Mouse (Mus musculus) spleen, postnatal 10 days (tissue): ENCODE measurements at regions not wholly inside any gene's neighbourhood (a gene's known extent, or its start where the extent isn't known, plus 50 kb on each side); places are given as distances from the start of the nearest gene placed in this dataset.

Experiments used
- DNase-seq, 2 experiments: peaks; one replicate each; pipeline ENCODE4 v3.0.0; 2021 to 2022; ENCODE audit warnings: low spot score in 2 of 2

GRCm38 (mm10) chr3:150752787-150753186 is 684.9 kb upstream of the Adgrl4 start:
- DNase-seq, result no peak

- no peak for DNase-seq
These were observed 677.8 kb upstream of the Adgrl4 start for GRCm38 (mm10) chr3:150759854-150760253.

GRCm38 (mm10) chr3:150784576-150784975 is 653.1 kb upstream of the Adgrl4 start:
- no peak for DNase-seq

GRCm38 (mm10) chr3:150817807-150818206 is 619.9 kb upstream of the Adgrl4 start:
- no peak for DNase-seq

- DNase-seq, result no peak
These were observed 618.3 kb upstream of the Adgrl4 start for GRCm38 (mm10) chr3:150819369-150819768.

- DNase-seq, result no peak
These were observed 617.6 kb upstream of the Adgrl4 start for GRCm38 (mm10) chr3:150820039-150820438.

GRCm38 (mm10) chr3:150846029-150846428 is 591.7 kb upstream of the Adgrl4 start:
- DNase-seq, result no peak

- no peak for DNase-seq
These were observed 585.6 kb upstream of the Adgrl4 start for GRCm38 (mm10) chr3:150852107-150852506.

GRCm38 (mm10) chr3:150896668-150897067 is 541.0 kb upstream of the Adgrl4 start:
- DNase-seq, result no peak

GRCm38 (mm10) chr3:150910091-150910490 is 527.6 kb upstream of the Adgrl4 start:
- DNase-seq, result no peak

GRCm38 (mm10) chr3:150954897-150955296 is 482.8 kb upstream of the Adgrl4 start:
- no peak for DNase-seq

- DNase-seq, result no peak
These were observed 438.0 kb upstream of the Adgrl4 start for GRCm38 (mm10) chr3:150999652-151000051.

GRCm38 (mm10) chr3:151000217-151000616 is 437.5 kb upstream of the Adgrl4 start:
- DNase-seq, result no peak

GRCm38 (mm10) chr3:151001881-151002412 is 435.7 kb upstream of the Adgrl4 start:
- DNase-seq, result no peak

GRCm38 (mm10) chr3:151003524-151003923 is 434.2 kb upstream of the Adgrl4 start:
- no peak for DNase-seq

GRCm38 (mm10) chr3:151003990-151004389 is 433.7 kb upstream of the Adgrl4 start:
- DNase-seq, result no peak

GRCm38 (mm10) chr3:151020014-151020413 is 417.7 kb upstream of the Adgrl4 start:
- no peak for DNase-seq

GRCm38 (mm10) chr3:151057491-151057890 is 380.2 kb upstream of the Adgrl4 start:
- no peak for DNase-seq

- DNase-seq, result no peak
These were observed 365.4 kb upstream of the Adgrl4 start for GRCm38 (mm10) chr3:151072322-151072721.

- no peak for DNase-seq
These were observed 320.9 kb upstream of the Adgrl4 start for GRCm38 (mm10) chr3:151116831-151117230.

- no peak for DNase-seq
These were observed 320.1 kb upstream of the Adgrl4 start for GRCm38 (mm10) chr3:151117583-151118041.

- DNase-seq, result no peak
These were observed 313.6 kb upstream of the Adgrl4 start for GRCm38 (mm10) chr3:151124131-151124530.

- no peak for DNase-seq
These were observed 290.8 kb upstream of the Adgrl4 start for GRCm38 (mm10) chr3:151146889-151147288.

GRCm38 (mm10) chr3:151153340-151153739 is 284.3 kb upstream of the Adgrl4 start:
- DNase-seq, result no peak
